Mouse (Mus musculus) limb, embryonic 11.5 days (tissue): ENCODE measurements around the gene Asf1b. TPM values are rescaled to one million over a fixed set of nuclear protein-coding genes. Genes with fewer than 3 reads are reported as not detected.

ENCODE experiments used
- microRNA counts: library from miRNA; unstranded; fragments of <30 nt; microRNA quantifications from one replicate; lab custom pipeline; 2016
- microRNA-seq: library from miRNA; unstranded; fragments of <30 nt; microRNA quantifications from one replicate; pipeline ENCODE4, GENCODE M21; 2016
- polyA plus RNA-seq: library from polyadenylated mRNA; unstranded; fragments of >200 nt; fragmentation: Nextera tagmentation; extraction: Ambion mirVana; gene quantifications from 2 replicates; pipeline ENCODE4 v1.2.1, GENCODE M21; 2014

Asf1b gene
- polyA plus RNA-seq, 1 experiment from 2014 or later = 81.8 TPM

MicroRNAs encoded within 50 kb of the gene (microRNA counts, 519-probe panel; counts per million panel counts)
- microRNA mmu-miR-1199 (lab: Ali Mortazavi, UCI) = not detected

Small RNA genes within 50 kb of the gene (microRNA-seq; reads per million reads assigned to microRNA genes)
- gene Gm44330 (not detected), gene Gm44450 (not detected), gene Mir1199 (not detected), gene Mir8111 (2.1 reads per million)

Other genes starting within 250 kb of the Asf1b start
- gene Ddx39, start 240.3 kb upstream of the Asf1b start, polyA plus RNA-seq = 210 and 215 TPM in 2 replicates
- gene Adgre5, start 214.2 kb upstream of the Asf1b start, polyA plus RNA-seq = 24.6 and 26.4 TPM in 2 replicates
- gene Adgrl1, start 55.4 kb upstream of the Asf1b start, polyA plus RNA-seq = 20.7 and 23.0 TPM in 2 replicates
- 0.76 and 0.81 TPM in 2 replicates for gene Gm10644, start 302 bp upstream of the Asf1b start, polyA plus RNA-seq
- gene Prkaca, start 17.5 kb downstream of the Asf1b start, polyA plus RNA-seq = 145 and 156 TPM in 2 replicates
- gene Samd1, start 42.2 kb downstream of the Asf1b start, polyA plus RNA-seq = 18.9 and 19.0 TPM in 2 replicates
- 1.2 and 1.5 TPM in 2 replicates for gene 1700067K01Rik, start 46.0 kb downstream of the Asf1b start, polyA plus RNA-seq
- gene 2210011C24Rik, start 56.7 kb downstream of the Asf1b start, polyA plus RNA-seq = 0.18 and 0.35 TPM in 2 replicates
- 1.1 and 2.1 TPM in 2 replicates for gene Palm3, start 66.0 kb downstream of the Asf1b start, polyA plus RNA-seq
- gene Il27ra, start 87.1 kb downstream of the Asf1b start, polyA plus RNA-seq = 0.20 and 0.27 TPM in 2 replicates
- not detected in 2 replicates for gene Rln3, start 89.5 kb downstream of the Asf1b start, polyA plus RNA-seq
- gene Gm10643, start 109.6 kb downstream of the Asf1b start, polyA plus RNA-seq = 1.2 and 1.3 TPM in 2 replicates
- gene Rfx1, start 111.3 kb downstream of the Asf1b start, polyA plus RNA-seq = 11.9 and 12.9 TPM in 2 replicates
- 13.4 and 15.2 TPM in 2 replicates for gene Dcaf15, start 149.3 kb downstream of the Asf1b start, polyA plus RNA-seq
- gene Podnl1, start 170.5 kb downstream of the Asf1b start, polyA plus RNA-seq = 0.10 and 0.17 TPM in 2 replicates
- gene Cc2d1a, start 192.4 kb downstream of the Asf1b start, polyA plus RNA-seq = 15.2 and 15.7 TPM in 2 replicates
- gene 4930432K21Rik, start 192.5 kb downstream of the Asf1b start, polyA plus RNA-seq = 0.61 and 0.89 TPM in 2 replicates
- 4.3 and 4.9 TPM in 2 replicates for gene Nanos3, start 229.7 kb downstream of the Asf1b start, polyA plus RNA-seq